Mouse (Mus musculus): ENCODE results near the gene Bfsp2.

The Bfsp2 gene

DNA sequence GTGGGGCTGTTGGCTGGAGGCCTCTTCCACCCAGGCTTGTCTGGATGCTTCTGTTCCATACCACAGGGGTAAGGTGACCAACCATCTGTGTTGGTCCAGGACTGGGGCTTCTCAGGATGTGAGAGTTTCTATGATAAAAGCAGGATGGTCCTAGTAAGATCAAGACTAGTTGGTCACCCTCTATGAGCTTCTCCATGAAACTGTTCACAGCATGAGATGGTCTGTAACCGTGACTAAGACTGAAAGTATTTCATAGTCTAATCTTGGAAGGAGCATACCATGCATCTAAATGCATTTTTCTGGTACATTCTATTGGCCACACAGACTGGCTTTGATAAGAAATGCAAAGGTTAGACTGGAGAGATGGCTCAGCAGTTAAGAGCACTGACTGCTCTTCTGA, 96.6 kb downstream of the Bfsp2 start:
- no peak for DNase-seq (ENCODE audit: low spot score)

DNA sequence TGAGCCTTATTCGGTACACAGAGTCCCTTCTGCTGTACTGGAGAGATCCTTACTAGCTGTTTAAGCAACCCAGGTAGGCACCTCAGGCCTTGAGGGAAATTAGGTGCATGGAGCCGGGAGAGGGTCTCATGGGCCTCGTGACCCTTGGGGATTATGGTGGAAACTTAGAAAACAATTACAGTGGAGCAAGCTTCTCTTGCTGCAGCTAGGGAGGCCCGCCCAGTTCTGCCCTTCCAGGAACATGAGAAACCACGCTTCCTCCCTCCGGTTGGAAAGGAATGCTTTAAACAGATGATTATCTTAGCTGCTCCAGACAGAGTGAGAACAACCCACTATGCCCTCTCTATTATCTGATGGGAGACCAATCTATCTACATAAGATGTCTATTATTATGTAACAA, 97.2 kb downstream of the Bfsp2 start:
- no peak for DNase-seq (ENCODE audit: low spot score)

DNA sequence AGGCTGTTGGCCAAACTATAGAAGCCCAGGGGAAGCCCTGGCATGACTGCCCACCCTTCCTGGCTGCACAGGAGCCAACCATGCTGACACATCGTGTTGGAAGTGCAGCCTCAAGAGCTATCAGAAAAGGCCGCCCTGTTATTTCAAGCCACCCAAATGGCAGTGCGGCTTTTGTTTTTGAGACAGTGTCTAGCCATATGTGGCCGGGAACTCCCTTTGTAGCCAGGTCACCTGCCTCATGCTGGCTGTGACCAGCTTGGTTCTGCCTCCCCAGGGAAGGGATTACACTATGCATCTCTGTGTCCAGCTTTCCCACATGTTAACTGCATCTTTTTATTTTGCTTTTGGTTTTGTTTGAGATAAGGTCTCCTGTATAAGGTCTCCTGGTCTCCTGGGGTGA, 99.7 kb downstream of the Bfsp2 start:
- no peak for DNase-seq (ENCODE audit: low spot score)

- no peak for DNase-seq (ENCODE audit: low spot score)
These were observed 101.0 kb downstream of the Bfsp2 start for GRCm38 (mm10) chr9:103379199-103379598.

DNA sequence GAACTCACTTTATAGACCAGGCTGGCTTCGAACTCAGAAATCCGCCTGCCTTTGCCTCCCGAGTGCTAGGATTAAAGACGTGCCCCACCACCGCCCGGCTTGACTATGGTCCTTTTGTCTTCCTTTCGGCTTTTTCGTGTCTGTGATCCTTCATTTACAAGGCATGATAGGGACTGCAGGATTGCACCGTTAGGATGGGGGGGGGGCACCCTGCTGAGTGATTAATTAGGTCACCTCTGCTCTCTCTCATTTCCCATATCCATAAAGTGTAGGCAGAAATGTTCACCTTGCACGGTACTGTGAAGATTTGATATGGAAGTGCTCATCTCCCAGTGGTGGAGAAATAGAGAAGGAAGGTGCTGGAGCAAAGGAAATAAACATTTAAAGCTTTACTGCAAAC, 101.5 kb downstream of the Bfsp2 start:
- no peak for DNase-seq (ENCODE audit: low spot score)

DNA sequence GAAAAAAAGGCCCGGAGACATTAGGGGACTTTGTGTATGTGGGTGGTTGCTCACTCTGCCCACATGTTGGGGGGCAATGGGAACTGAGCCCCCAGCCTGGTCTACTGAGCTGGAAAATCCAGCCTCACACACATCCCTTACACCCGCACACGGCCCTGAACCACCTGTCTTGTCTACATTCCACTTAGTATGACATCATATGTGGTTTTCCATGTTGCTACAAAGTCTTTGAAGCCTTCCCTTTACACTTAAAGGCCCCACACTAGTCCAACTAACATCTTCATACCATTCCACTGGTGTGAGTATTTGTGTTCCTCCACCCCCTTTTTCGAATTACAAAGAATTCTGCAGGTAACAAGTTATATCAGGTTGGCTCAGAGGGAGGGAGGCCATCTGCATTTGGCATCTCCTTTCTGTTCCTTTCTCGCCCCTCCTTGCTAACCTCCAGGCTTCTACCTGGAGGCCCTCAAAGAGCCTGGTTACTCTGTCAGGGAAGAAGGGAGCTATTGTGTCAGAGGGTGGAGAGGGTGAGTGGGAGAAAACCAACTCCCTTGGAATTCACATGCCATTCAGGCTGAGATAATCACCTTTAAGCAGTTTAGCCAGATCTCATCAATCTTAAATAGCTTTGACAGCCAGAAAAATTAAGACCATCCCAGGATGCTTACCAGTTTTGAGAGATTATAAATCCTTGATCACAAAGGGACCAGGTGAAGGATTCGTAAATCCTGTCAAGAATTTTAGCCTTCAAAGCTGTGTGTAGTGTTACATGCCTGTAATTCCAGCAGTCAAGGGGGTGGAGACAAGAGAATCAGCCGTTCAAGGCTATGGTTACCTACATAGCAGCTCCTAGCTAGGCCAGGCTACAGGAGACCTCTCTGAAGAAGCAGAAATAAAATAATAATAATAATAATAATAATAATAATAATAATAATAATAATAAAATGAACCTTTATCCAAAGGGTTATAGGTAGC, 103.6 kb downstream of the Bfsp2 start:
- no peak for DNase-seq (ENCODE audit: low spot score)

All from testis, postnatal 14 days (tissue).